Mouse (Mus musculus) midbrain, embryonic 13.5 days (tissue): ENCODE data around the gene Sacs. TPM values are rescaled to one million over a fixed set of nuclear protein-coding genes. Genes with fewer than 3 reads are reported as not detected.
"Not testable (repeated sequence)": the region's sequence is repeated elsewhere in the genome, so short reads cannot be mapped to it uniquely, and the experiment has no call there.

ENCODE experiments used
- ATAC-seq: fragments of 200-750 bp; cut with Nextera tagmentation; 2 replicates; pipeline ENCODE4 v1.8.0; 2017; ENCODE audit warnings: mild to moderate bottlenecking, moderate TSS enrichment, moderate library complexity
- H3K27ac ChIP-seq: fragments of 300-500 bp; sonication (generic); 2 replicates; pipeline ENCODE4 v1.5.1; 2015; ENCODE audit warnings: inconsistent platforms, mild to moderate bottlenecking, moderate library complexity
- H3K27me3 ChIP-seq: fragments of 300-500 bp; sonication (generic); 2 replicates; pipeline ENCODE4 v1.6.1; 2015; ENCODE audit warnings: mild to moderate bottlenecking, inconsistent platforms
- H3K36me3 ChIP-seq: fragments of 300-500 bp; sonication (generic); 2 replicates; pipeline ENCODE4 v1.6.1; 2015; ENCODE audit warnings: mild to moderate bottlenecking, inconsistent platforms
- H3K4me1 ChIP-seq: fragments of 300-500 bp; sonication (generic); replicated peaks from 2 replicates; pipeline ENCODE4 v1.6.1; 2015; ENCODE audit warnings: inconsistent platforms
- H3K4me2 ChIP-seq: fragments of 300-500 bp; sonication (generic); replicated peaks from 2 replicates; pipeline ENCODE4 v1.6.1; 2015; ENCODE audit warnings: moderate library complexity, mild to moderate bottlenecking, inconsistent platforms
- H3K4me3 ChIP-seq: fragments of 300-500 bp; sonication (generic); replicated peaks from 2 replicates; pipeline ENCODE4 v1.5.1; 2015; ENCODE audit warnings: mild to moderate bottlenecking, inconsistent platforms
- H3K9ac ChIP-seq: fragments of 300-500 bp; sonication (generic); replicated peaks from 2 replicates; pipeline ENCODE4 v1.6.1; 2015; ENCODE audit warnings: mild to moderate bottlenecking, inconsistent platforms
- H3K9me3 ChIP-seq: fragments of 300-500 bp; sonication (generic); 2 replicates; pipeline ENCODE4 v1.6.1; 2016; ENCODE audit warnings: mild to moderate bottlenecking, inconsistent platforms
- WGBS: fragments of 180-500 bp; shearing (Covaris S2); methylation state at CpG from one replicate; pipeline ENCODE4 v1.1.7; 2015; 5-methylcytosine and 5-hydroxymethylcytosine counted together
- polyA plus RNA-seq: library from polyadenylated mRNA; unstranded; fragments of >200 nt; fragmentation: Nextera tagmentation; extraction: Ambion mirVana; gene quantifications from 2 replicates; pipeline ENCODE4 v1.2.1, GENCODE M21; 2015

Gene Sacs
- 6.5 and 7.3 TPM in 2 replicates for polyA plus RNA-seq

DNA sequence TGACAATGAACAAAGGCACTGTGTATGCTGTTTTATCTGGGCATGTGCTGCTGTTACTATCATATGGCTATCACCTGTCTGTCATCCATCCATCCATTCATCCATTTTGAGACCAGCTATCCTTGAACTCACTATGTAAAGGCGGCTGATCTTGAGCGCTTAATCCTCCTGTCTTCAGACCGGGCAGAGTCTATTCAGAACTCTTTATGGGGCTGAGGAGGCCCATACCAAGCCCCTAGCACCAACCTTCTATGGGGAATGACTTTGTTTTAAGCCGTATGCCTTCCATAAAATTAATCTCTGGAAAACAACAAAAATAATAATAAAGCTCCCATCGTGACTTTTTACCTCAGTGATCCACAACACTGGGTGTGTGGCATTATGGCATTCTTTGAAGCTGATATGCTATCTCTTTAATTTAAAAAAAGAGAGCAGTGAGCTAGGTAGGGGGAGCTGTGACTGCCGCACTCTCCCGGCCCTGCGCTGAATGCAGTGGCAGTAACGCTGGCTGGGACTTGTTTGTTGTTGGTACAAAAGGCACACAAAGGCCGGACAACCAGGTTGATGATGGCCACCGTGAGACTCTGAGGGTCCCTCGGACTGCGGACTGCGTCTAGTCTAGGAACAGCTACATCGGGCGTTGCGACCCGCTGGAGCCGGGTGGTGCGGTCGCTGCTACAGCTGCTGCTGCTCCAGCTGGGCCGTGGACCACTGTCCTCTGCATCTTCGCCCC lies at the start of gene Sacs:
Sacs (plus strand) TSS at position 464 of the 733 bp plus-strand sequence.
- Histone ChIP-seq H3K27ac (peak within 1 kb of the TSS; percentile 67), H3K4me1 (peaks cover 13% of the 10 kb centered on the region; the same call in 1 of the 2 replicates), H3K27me3 (0 out of 2 replicates have a peak, but pooled peaks cover 3% of the 10 kb centered on the region), H3K9ac (peak within 1 kb of the TSS; percentile 83), H3K36me3 (no peaks in the 10 kb centered on the region), H3K4me3 (peak within 1 kb of the TSS; percentile 58), H3K9me3 (no peaks in the 10 kb centered on the region), H3K4me2 (peak within 1 kb of the TSS; percentile 62)
- 1% methylated on average over 23 of the region's 23 CpGs for WGBS
- peak; percentile 88 for ATAC-seq

DNA sequence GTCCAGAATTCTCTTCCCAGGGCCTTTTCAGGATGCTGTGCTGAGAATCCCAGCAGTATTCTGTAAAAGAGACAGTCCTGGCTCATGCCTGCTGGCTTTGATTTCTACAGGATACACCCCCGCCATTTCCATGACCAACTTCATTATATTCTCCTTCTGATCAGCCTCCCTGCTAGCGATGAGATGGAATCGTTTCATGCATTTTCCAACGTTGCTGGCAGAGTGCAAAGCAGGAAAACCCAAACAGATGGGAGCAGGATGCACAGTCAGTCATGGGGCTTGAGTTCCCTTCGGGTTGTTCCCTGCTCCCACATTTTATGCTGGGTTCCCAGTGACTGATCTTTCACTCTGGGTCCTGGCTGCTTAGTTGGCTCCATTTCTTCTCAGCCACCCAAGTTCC lies 47.3 kb upstream of the Sacs start:
- 94% methylated on average over 5 of the region's 5 CpGs for WGBS
- H3K9me3 ChIP-seq: no peaks in the 10 kb centered on the region
- H3K4me2 ChIP-seq: no peak overlapping the region
- no peak for ATAC-seq
- H3K27me3 ChIP-seq: no peaks in the 10 kb centered on the region
- H3K4me3 ChIP-seq: no peak overlapping the region
- H3K36me3 ChIP-seq: no peaks in the 10 kb centered on the region
- no peaks in the 10 kb centered on the region for H3K4me1 ChIP-seq
- no peak overlapping the region for H3K9ac ChIP-seq
- no peak overlapping the region for H3K27ac ChIP-seq

DNA sequence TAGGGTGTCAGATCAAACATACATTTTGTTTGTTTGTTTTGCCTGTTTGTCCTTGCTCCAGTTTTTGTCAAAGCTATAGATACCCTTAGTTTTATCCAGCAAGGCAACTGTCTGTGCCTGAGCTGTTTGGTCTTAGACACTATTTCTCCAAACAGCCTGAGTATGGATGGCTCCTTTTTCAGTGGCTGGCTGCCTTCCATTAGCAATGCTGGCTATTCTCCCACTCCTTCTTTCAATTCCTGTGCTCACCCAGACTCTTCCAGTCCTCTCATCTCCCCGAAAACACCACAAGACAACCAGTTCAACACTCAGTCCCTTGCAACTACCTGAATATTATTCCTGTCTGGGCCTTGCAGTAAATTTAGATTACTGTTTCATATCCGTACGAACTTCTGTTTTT lies 46.2 kb upstream of the Sacs start:
- Histone ChIP-seq H3K4me3 (no peak overlapping the region), H3K27me3 (no peaks in the 10 kb centered on the region), H3K27ac (no peak overlapping the region), H3K4me1 (no peaks in the 10 kb centered on the region), H3K36me3 (no peaks in the 10 kb centered on the region), H3K9ac (no peak overlapping the region), H3K4me2 (no peak overlapping the region), H3K9me3 (no peaks in the 10 kb centered on the region)
- WGBS: 87% methylated on average over 3 of the region's 3 CpGs
- no peak for ATAC-seq

DNA sequence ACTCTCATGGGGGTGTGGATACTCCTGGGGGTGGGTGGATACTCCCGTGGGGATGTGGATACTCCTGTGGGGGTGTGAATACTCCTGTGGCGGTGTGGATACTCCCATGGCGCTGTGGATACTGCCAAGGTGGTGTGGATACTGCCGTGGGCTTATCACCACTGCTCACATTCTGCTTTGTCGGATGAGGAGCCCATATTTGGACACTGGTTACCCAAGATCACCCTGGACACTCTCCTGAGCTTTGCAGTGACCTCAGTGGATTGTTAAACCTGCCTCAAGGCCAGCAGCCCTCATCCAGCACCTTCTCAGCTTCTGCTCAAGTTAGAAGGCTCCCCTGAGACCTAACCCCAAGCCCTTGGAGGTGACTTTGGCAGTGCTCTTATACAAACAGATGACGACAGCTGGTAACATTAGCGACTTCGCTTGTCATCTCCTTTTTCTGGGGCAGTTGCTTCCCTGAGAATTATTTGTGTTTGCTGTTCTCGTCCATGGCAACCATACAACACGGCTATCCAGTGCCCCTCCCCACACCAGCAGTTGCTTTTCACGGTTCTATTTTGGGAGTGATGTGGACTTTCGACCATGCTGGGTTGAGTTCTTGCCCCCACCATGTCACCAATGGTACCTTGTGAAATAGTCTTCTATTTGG lies 40.2 kb upstream of the Sacs start:
- Histone ChIP-seq H3K9me3 (no peaks in the 10 kb centered on the region), H3K4me2 (no peak overlapping the region), H3K4me1 (no peaks in the 10 kb centered on the region), H3K36me3 (no peaks in the 10 kb centered on the region), H3K27me3 (no peaks in the 10 kb centered on the region), H3K4me3 (no peak overlapping the region), H3K9ac (no peak overlapping the region), H3K27ac (no peak overlapping the region)
- ATAC-seq: no peak
- WGBS: 86% methylated on average over 12 of the region's 12 CpGs

DNA sequence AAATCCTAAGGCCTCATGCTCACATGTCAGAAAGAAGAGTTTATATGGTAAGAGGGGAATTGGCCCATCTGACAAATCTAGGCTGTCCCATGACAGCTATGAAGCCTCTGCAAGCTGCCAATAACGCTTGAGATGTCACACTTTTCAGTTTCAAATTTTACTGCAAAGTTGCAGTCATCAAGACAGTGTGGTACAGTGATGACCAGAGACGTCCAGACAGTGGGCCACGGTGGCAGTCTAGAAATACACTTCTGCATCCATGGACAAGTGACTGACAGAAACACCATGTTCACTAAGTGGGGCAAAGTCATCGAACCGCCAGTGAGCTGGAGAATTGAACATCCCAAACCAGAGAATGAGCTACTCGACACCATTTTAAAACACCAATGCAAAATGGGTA lies 37.5 kb upstream of the Sacs start:
- Histone ChIP-seq H3K9ac (no peak overlapping the region), H3K4me1 (no peaks in the 10 kb centered on the region), H3K4me2 (no peak overlapping the region), H3K27ac (no peak overlapping the region), H3K36me3 (no peaks in the 10 kb centered on the region), H3K9me3 (no peaks in the 10 kb centered on the region), H3K4me3 (no peak overlapping the region), H3K27me3 (no peaks in the 10 kb centered on the region)
- 89% methylated on average over 6 of the region's 6 CpGs for WGBS
- ATAC-seq: no peak

DNA sequence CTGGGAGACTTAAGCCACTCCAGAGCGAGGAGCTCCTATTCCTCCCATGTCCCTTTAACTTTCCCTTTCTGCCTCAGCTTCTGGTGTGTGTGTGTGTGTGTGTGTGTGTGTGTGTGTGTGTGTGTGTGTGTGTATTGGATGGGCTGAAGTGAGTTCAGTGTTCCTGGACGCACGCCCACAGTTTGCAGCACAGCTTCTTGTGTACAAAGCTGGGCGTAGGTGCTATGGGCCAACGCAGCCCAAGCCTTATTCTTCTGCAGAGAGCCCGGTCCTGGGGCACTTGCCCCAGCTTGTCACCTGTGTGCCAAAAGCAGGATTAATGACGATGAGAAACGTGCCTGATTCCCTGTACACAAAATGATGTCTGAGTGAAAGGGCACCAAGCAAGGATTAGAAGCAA lies 31.9 kb upstream of the Sacs start:
- Histone ChIP-seq H3K9me3 (no peaks in the 10 kb centered on the region), H3K36me3 (no peaks in the 10 kb centered on the region), H3K4me3 (no peak overlapping the region), H3K27ac (no peak overlapping the region), H3K4me2 (no peak overlapping the region), H3K9ac (no peak overlapping the region), H3K4me1 (no peaks in the 10 kb centered on the region), H3K27me3 (no peaks in the 10 kb centered on the region)
- ATAC-seq: no peak
- 78% methylated on average over 8 of the region's 8 CpGs for WGBS

DNA sequence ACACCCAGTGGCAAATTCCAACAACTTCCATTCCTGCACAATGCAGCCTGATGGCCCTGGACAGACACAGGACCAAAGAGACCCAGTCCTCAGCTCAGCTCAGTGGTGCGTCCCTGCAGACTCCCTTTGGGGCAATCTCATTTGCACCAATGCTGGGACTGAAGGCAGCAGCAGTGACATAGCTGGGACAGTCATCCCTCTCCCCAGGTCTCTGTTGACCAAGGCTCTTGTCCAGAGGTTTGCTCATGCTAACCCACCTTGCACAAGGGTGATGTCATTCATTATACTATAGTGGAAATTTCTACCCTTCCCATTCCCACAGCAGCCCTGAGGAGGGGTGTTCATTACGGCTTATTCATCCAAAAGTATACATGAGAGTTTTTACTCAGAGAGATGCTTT lies 29.6 kb upstream of the Sacs start:
- H3K27me3 ChIP-seq: no peaks in the 10 kb centered on the region
- WGBS: 75% methylated on average over 2 of the region's 2 CpGs

DNA sequence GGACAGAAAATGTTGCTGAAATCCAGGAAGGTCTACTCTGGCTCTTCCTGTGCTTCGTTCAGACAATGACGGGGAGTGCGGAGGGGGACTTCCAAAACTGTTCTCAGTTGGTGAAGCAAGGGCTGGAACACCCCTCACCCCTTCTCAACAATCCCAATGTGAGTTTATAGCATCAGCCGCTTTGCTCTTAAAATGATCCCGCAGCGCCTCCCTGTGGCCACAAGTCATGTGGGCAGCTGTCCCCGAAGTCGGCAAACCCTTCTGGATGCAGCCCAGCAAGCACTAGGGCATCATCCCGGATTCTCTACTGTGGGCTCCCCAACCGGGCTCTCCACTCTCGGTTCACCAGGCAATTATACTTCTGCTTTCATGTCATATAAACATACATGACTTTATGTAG lies 25.9 kb upstream of the Sacs start:
- Histone ChIP-seq H3K4me3 (no peak overlapping the region), H3K27me3 (no peaks in the 10 kb centered on the region), H3K4me2 (no peak overlapping the region), H3K9me3 (no peaks in the 10 kb centered on the region), H3K9ac (no peak overlapping the region), H3K27ac (no peak overlapping the region), H3K4me1 (no peaks in the 10 kb centered on the region), H3K36me3 (no peaks in the 10 kb centered on the region)
- peak; percentile 56 for ATAC-seq
- 2% methylated on average over 11 of the region's 11 CpGs for WGBS

More for the DNA sequence above, 29.6 kb upstream of the Sacs start:
- Histone ChIP-seq H3K36me3 (no peaks in the 10 kb centered on the region), H3K4me2 (no peak overlapping the region), H3K4me1 (no peaks in the 10 kb centered on the region), H3K9me3 (no peaks in the 10 kb centered on the region), H3K27ac (no peak overlapping the region), H3K4me3 (no peak overlapping the region), H3K9ac (no peak overlapping the region)
- no peak for ATAC-seq

DNA sequence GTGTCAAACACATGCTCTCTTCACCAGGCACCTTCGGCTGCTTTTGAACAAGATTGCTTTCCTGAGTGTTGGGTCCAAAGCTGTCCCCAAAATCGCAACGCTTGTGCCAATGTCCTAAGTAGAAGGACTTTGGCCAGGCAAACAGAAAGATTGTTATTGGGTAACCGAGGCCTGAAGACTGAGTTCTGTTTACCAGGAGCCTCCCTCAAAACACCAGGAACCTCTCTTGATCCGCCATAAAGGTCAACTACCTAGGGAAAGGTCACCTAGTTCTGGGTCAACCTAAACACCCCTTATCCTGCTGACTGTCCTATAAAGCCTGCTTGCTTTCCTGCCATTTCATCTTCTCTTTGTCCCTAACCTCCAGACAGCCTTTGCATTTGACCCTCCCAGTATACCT lies 13.5 kb upstream of the Sacs start:
- no peaks in the 10 kb centered on the region for H3K27me3 ChIP-seq
- no peak overlapping the region for H3K27ac ChIP-seq
- H3K4me3 ChIP-seq: no peak overlapping the region
- no peaks in the 10 kb centered on the region for H3K36me3 ChIP-seq
- H3K9me3 ChIP-seq: no peaks in the 10 kb centered on the region
- no peak for ATAC-seq
- H3K4me2 ChIP-seq: no peak overlapping the region
- H3K9ac ChIP-seq: no peak overlapping the region
- 95% methylated on average over 5 of the region's 5 CpGs for WGBS
- no peaks in the 10 kb centered on the region for H3K4me1 ChIP-seq

DNA sequence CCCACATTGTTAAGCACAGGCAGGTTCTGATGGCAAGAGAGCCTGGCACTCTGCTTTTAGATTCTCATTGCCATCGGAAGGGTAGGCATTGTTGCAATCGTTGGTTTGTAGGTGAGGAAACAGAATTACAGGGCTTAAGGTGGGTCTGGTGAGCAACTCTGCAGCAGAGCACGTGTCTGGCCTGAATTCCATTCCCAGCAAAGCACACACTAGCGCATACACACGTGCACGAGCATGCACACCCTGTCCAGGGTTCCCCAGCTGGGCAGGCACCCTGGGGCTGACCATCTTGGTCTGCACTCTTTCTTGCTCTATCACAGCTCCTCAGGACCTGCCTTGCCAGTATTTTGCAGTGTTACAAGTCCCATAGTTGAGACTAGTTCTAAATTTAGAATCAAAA lies 13.1 kb upstream of the Sacs start:
- no peaks in the 10 kb centered on the region for H3K27me3 ChIP-seq
- WGBS: 87% methylated on average over 6 of the region's 6 CpGs
- no peaks in the 10 kb centered on the region for H3K9me3 ChIP-seq
- H3K27ac ChIP-seq: no peak overlapping the region
- no peak overlapping the region for H3K4me3 ChIP-seq
- no peak overlapping the region for H3K9ac ChIP-seq
- H3K4me1 ChIP-seq: no peaks in the 10 kb centered on the region
- H3K36me3 ChIP-seq: no peaks in the 10 kb centered on the region
- ATAC-seq: no peak
- H3K4me2 ChIP-seq: no peak overlapping the region

DNA sequence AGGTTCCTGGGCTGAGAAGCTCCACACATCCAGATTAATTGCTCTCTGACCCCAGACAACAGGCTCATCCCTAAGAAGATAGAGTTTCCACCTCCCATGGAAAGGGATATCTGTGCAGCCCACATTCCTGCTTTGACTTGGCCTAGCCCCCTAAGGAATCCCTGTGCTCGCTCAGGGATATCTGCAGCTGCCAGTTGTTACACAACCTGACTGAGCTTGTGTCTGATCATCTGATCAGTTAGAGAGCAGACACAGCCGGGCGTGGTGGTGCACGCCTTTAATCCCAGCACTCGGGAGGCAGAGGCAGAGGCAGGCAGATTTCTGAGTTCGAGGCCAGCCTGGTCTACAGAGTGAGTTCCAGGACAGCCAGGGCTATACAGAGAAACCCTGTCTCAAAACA lies 10.9 kb upstream of the Sacs start:
- H3K27ac ChIP-seq, H3K4me3 ChIP-seq, H3K9me3 ChIP-seq, ATAC-seq, H3K27me3 ChIP-seq, H3K36me3 ChIP-seq, H3K4me1 ChIP-seq, H3K9ac ChIP-seq, H3K4me2 ChIP-seq: not testable (repeated sequence)
- 91% methylated on average over 6 of the region's 6 CpGs for WGBS

DNA sequence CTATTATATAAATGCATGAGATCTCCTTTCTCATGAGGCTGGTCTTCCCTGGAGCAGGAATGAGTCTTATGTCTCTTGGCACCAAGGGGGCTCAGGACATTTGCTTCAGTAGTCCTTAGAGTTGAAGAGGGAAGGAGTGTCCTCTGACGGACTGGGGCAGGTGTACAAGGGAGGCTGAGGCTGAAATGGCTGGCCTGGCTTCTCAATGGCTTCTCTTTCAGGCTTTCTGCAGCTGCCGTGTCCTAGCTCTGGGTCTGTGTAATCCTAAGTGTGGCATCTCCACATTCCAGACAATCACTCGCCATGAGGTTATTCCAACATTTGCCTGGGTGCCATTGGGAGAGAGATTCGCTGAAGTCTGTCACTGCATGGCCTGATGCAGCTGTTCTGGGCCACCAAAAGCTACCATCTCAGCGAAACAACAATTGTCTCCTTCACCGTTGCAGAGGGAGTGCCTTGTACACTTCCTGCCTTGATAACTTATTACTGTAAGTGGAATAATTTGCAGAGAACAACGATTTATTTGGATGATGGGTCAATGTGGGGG lies 9.2 kb upstream of the Sacs start:
- no peak for ATAC-seq
- H3K27me3 ChIP-seq: no peaks in the 10 kb centered on the region

More for the DNA sequence above, 9.2 kb upstream of the Sacs start:
- Histone ChIP-seq H3K4me3 (no peak overlapping the region), H3K36me3 (no peaks in the 10 kb centered on the region), H3K27ac (no peak overlapping the region), H3K4me2 (no peak overlapping the region), H3K4me1 (no peaks in the 10 kb centered on the region), H3K9me3 (no peaks in the 10 kb centered on the region), H3K9ac (no peak overlapping the region)
- WGBS: 81% methylated on average over 7 of the region's 7 CpGs
